Mouse (Mus musculus): Measurements from ENCODE around the gene C1qtnf2. TPM values are rescaled to one million over a fixed set of nuclear protein-coding genes. Genes with fewer than 3 reads are reported as not detected.
A peak's percentile ranks its signal among the peaks of the same experiment; 100 is the strongest.

C1qtnf2 gene
- total RNA-seq, 2 experiments from 2014 or later = 41.2 to 45.0 TPM

GRCm38 (mm10) chr11:43481672-43482522 is 7.8 kb downstream of the C1qtnf2 start:
- DNase-seq (ENCODE audit: low spot score in 2 of 2) = peak in 1 of 2 experiments; percentile 41

GRCm38 (mm10) chr11:43483122-43483792 is 9.2 kb downstream of the C1qtnf2 start:
- peak in 1 of 2 experiments; percentile 56 for DNase-seq (ENCODE audit: low spot score in 2 of 2)

GRCm38 (mm10) chr11:43484057-43484456 is 10.0 kb downstream of the C1qtnf2 start:
- no peak for DNase-seq (ENCODE audit: low spot score in 2 of 2)

- DNase-seq (ENCODE audit: low spot score in 2 of 2) = no peak
These were observed 10.6 kb downstream of the C1qtnf2 start for GRCm38 (mm10) chr11:43484652-43485051.

- no peak for DNase-seq (ENCODE audit: low spot score in 2 of 2)
These were observed 11.8 kb downstream of the C1qtnf2 start for GRCm38 (mm10) chr11:43485855-43486254.

GRCm38 (mm10) chr11:43492663-43493062 is 18.6 kb downstream of the C1qtnf2 start:
- DNase-seq (ENCODE audit: low spot score in 2 of 2) = peak; percentile 49 to 74

- DNase-seq (ENCODE audit: low spot score in 2 of 2) = peak; percentile 41 to 68
These were observed 19.8 kb downstream of the C1qtnf2 start for GRCm38 (mm10) chr11:43493815-43494409.

- no peak for DNase-seq (ENCODE audit: low spot score in 2 of 2)
These were observed 21.0 kb downstream of the C1qtnf2 start for GRCm38 (mm10) chr11:43495037-43495436.

GRCm38 (mm10) chr11:43495532-43495931 is 21.5 kb downstream of the C1qtnf2 start:
- DNase-seq (ENCODE audit: low spot score in 2 of 2) = peak in 1 of 2 experiments; percentile 46

- DNase-seq (ENCODE audit: low spot score in 2 of 2) = no peak
These were observed 27.2 kb downstream of the C1qtnf2 start for GRCm38 (mm10) chr11:43501256-43501655.

- no peak for DNase-seq (ENCODE audit: low spot score in 2 of 2)
These were observed 31.1 kb downstream of the C1qtnf2 start for GRCm38 (mm10) chr11:43505188-43505587.

GRCm38 (mm10) chr11:43507976-43508375 is 33.9 kb downstream of the C1qtnf2 start:
- no peak for DNase-seq (ENCODE audit: low spot score in 2 of 2)

- no peak for DNase-seq (ENCODE audit: low spot score in 2 of 2)
These were observed 35.8 kb downstream of the C1qtnf2 start for GRCm38 (mm10) chr11:43509878-43510277.

GRCm38 (mm10) chr11:43512661-43513190 is 38.6 kb downstream of the C1qtnf2 start:
- DNase-seq (ENCODE audit: low spot score in 2 of 2) = no peak

GRCm38 (mm10) chr11:43516344-43517021 is 42.4 kb downstream of the C1qtnf2 start:
- DNase-seq (ENCODE audit: low spot score in 2 of 2) = no peak

GRCm38 (mm10) chr11:43517641-43518040 is 43.6 kb downstream of the C1qtnf2 start:
- DNase-seq (ENCODE audit: low spot score in 2 of 2) = no peak

- DNase-seq (ENCODE audit: low spot score in 2 of 2) = no peak
These were observed 44.0 kb downstream of the C1qtnf2 start for GRCm38 (mm10) chr11:43518086-43518485.

GRCm38 (mm10) chr11:43518821-43519220 is 44.7 kb downstream of the C1qtnf2 start:
- DNase-seq (ENCODE audit: low spot score in 2 of 2) = no peak

- no peak for DNase-seq (ENCODE audit: low spot score in 2 of 2)
These were observed 46.4 kb downstream of the C1qtnf2 start for GRCm38 (mm10) chr11:43520521-43520920.

GRCm38 (mm10) chr11:43528078-43528682 is 54.1 kb downstream of the C1qtnf2 start:
- DNase-seq (ENCODE audit: low spot score in 2 of 2) = no peak

All from gastrocnemius, postnatal 4 days (tissue).